Mouse (Mus musculus) heart, embryonic 14.5 days (tissue): ENCODE measurements at regions not wholly inside any gene's neighbourhood (a gene's known extent, or its start where the extent isn't known, plus 50 kb on each side); places are given as distances from the start of the nearest gene placed in this dataset.
A peak's percentile ranks its signal among the peaks of the same experiment; 100 is the strongest.

ENCODE experiments used
- ATAC-seq: fragments of 200-750 bp; cut with Nextera tagmentation; 2 replicates; pipeline ENCODE4 v1.8.0; 2017; ENCODE audit warnings: low read depth, moderate TSS enrichment; ENCODE audit not compliant: insufficient number of reproducible peaks, insufficient read depth, low FRiP score
- H3K27ac ChIP-seq, 2 experiments: fragments of 200-500 bp in 1 of 2; fragments of 300-500 bp in 1 of 2; sonication (generic) in 1 of 2; replicated peaks in 1 of 2; 2 replicates each; pipeline ENCODE4 v1.5.1; 2012 to 2014; ENCODE audit warnings: low read depth in 2 of 2, low read length in 2 of 2, control low read depth in 1 of 2, mild to moderate bottlenecking in 1 of 2, mixed read lengths in 1 of 2; ENCODE audit not compliant: control insufficient read depth in 1 of 2, insufficient read depth in 1 of 2
- H3K27me3 ChIP-seq: fragments of 300-500 bp; sonication (generic); 2 replicates; pipeline ENCODE4 v1.6.1; 2014; ENCODE audit warnings: mild to moderate bottlenecking, low read length, control low read depth; ENCODE audit not compliant: control insufficient read depth, insufficient read depth
- H3K36me3 ChIP-seq: fragments of 300-500 bp; sonication (generic); 2 replicates; pipeline ENCODE4 v1.6.1; 2014; ENCODE audit warnings: mild to moderate bottlenecking, control low read depth, low read length, mixed read lengths; ENCODE audit not compliant: control insufficient read depth, insufficient read depth
- H3K4me1 ChIP-seq, 2 experiments: fragments of 200-500 bp in 1 of 2; fragments of 300-500 bp in 1 of 2; sonication (generic) in 1 of 2; 2 replicates each; pipeline ENCODE4 v1.6.1; 2012 to 2014; ENCODE audit warnings: low read length in 2 of 2, control low read depth in 1 of 2, mixed read lengths in 1 of 2; ENCODE audit not compliant: control insufficient read depth in 2 of 2, insufficient read depth in 2 of 2
- H3K4me2 ChIP-seq: fragments of 300-500 bp; sonication (generic); 2 replicates; pipeline ENCODE4 v1.6.1; 2014; ENCODE audit warnings: mild to moderate bottlenecking, low read length
- H3K4me3 ChIP-seq, 2 experiments: fragments of 200-500 bp in 1 of 2; fragments of 300-500 bp in 1 of 2; sonication (generic) in 1 of 2; 2 replicates each; pipeline ENCODE4 v1.5.1; 2012 to 2014; ENCODE audit warnings: low read length in 2 of 2, mild to moderate bottlenecking in 2 of 2, control low read depth in 1 of 2, low read depth in 1 of 2, moderate library complexity in 1 of 2; ENCODE audit not compliant: control insufficient read depth in 1 of 2, insufficient read depth in 1 of 2
- H3K9ac ChIP-seq: fragments of 300-500 bp; sonication (generic); 2 replicates; pipeline ENCODE4 v1.6.1; 2014; ENCODE audit warnings: mild to moderate bottlenecking, low read length
- H3K9me3 ChIP-seq: fragments of 300-500 bp; sonication (generic); 2 replicates; pipeline ENCODE4 v1.6.1; 2016; ENCODE audit warnings: low read length, control low read depth; ENCODE audit not compliant: control insufficient read depth
- WGBS: fragments of 180-500 bp; shearing (Covaris S2); extraction: QIAGEN DNeasy Blood & Tissue Kit; methylation state at CpG from one replicate; pipeline ENCODE4 v1.1.7; 2014; 5-methylcytosine and 5-hydroxymethylcytosine counted together

GRCm38 (mm10) chr11:64278259-64279003, 156.7 kb upstream of the Hs3st3a1 start:
- H3K4me1 ChIP-seq: 0 out of 4 replicates have a peak, but pooled peaks cover 0 to 4% of the 10 kb centered on the region in 2 experiments
- H3K36me3 ChIP-seq: no peaks in the 10 kb centered on the region
- no peaks in the 10 kb centered on the region for H3K9me3 ChIP-seq
- no peak overlapping the region for H3K4me2 ChIP-seq
- no peak overlapping the region for H3K4me3 ChIP-seq
- no peak for ATAC-seq
- H3K9ac ChIP-seq: no peak overlapping the region
- no peaks in the 10 kb centered on the region for H3K27me3 ChIP-seq
- WGBS: 24% methylated on average over 12 of the region's 12 CpGs
- no peak overlapping the region for H3K27ac ChIP-seq

DNA sequence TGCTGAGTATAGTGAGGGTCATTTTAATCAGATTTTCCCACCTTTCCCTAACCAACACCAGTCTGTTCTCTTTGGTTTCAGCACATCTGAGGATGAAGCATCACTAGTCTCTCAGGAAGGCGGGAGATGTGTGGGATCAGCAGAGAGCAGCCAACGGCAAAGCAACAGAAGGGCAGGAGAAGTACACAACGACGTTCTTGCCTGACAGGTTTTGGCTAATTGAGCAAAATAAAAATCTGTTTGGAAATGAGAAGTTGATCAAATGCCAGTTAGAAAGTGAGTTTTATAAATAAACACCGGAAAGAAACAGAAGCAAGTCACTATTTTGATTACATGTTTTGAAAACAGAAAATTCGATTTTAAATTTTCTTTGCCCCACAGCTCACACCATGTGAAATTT, 161.4 kb upstream of the Hs3st3a1 start:
- Histone ChIP-seq H3K36me3 (no peaks in the 10 kb centered on the region), H3K4me3 (no peak overlapping the region), H3K4me2 (no peak overlapping the region), H3K27me3 (no peaks in the 10 kb centered on the region), H3K4me1 (0 out of 4 replicates have a peak, but pooled peaks cover 0 to 3% of the 10 kb centered on the region in 2 experiments), H3K9me3 (no peaks in the 10 kb centered on the region), H3K9ac (no peak overlapping the region), H3K27ac (no peak overlapping the region)
- no peak for ATAC-seq
- WGBS: 84% methylated on average over 6 of the region's 6 CpGs

DNA sequence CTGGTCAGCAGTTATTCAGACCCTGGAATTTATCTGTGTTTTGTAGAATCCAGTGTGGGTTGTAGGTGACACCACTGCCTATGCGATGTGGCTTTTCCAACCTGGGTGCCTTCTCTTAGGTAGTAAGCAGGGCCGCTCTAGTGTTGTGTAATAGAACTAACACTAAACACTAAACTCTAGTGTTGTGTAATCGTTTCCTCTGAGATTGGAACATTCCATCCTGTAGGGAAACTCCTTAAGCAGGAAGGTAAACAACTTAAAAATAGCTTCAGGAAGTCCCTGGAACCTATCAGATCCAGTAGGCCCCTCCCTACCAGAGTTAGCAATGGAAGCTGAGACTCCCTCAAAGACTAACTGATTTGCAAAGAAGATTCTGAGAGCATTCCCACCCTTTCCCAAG, 161.9 kb upstream of the Hs3st3a1 start:
- H3K27me3 ChIP-seq: no peaks in the 10 kb centered on the region
- H3K27ac ChIP-seq: no peak overlapping the region
- H3K9ac ChIP-seq: no peak overlapping the region
- no peaks in the 10 kb centered on the region for H3K36me3 ChIP-seq
- no peaks in the 10 kb centered on the region for H3K4me1 ChIP-seq
- no peaks in the 10 kb centered on the region for H3K9me3 ChIP-seq
- H3K4me2 ChIP-seq: no peak overlapping the region
- WGBS: 48% methylated on average over 3 of the region's 3 CpGs
- ATAC-seq: peak; percentile 43; the same call in 1 of the 2 replicates
- H3K4me3 ChIP-seq: no peak overlapping the region

GRCm38 (mm10) chr11:64268121-64268520, 167.0 kb upstream of the Hs3st3a1 start:
- H3K4me1 ChIP-seq: no peaks in the 10 kb centered on the region; a peak in 1 of 4 replicates
- ATAC-seq: no peak

GRCm38 (mm10) chr11:64267547-64267946, 167.6 kb upstream of the Hs3st3a1 start:
- ATAC-seq: no peak
- Histone ChIP-seq H3K36me3 (no peaks in the 10 kb centered on the region), H3K27ac (no peak overlapping the region), H3K9me3 (no peaks in the 10 kb centered on the region), H3K4me1 (no peaks in the 10 kb centered on the region; a peak in 1 of 4 replicates), H3K9ac (no peak overlapping the region), H3K4me3 (no peak overlapping the region), H3K4me2 (no peak overlapping the region), H3K27me3 (no peaks in the 10 kb centered on the region; the same call in 1 of the 2 replicates)
- 39% methylated on average over 5 of the region's 5 CpGs for WGBS

More at GRCm38 (mm10) chr11:64268121-64268520, 167.0 kb upstream of the Hs3st3a1 start:
- Histone ChIP-seq H3K27me3 (no peaks in the 10 kb centered on the region; the same call in 1 of the 2 replicates), H3K4me3 (no peak overlapping the region), H3K9ac (no peak overlapping the region), H3K36me3 (no peaks in the 10 kb centered on the region), H3K4me2 (no peak overlapping the region), H3K27ac (no peak overlapping the region), H3K9me3 (no peaks in the 10 kb centered on the region)
- 57% methylated on average over 4 of the region's 4 CpGs for WGBS

DNA sequence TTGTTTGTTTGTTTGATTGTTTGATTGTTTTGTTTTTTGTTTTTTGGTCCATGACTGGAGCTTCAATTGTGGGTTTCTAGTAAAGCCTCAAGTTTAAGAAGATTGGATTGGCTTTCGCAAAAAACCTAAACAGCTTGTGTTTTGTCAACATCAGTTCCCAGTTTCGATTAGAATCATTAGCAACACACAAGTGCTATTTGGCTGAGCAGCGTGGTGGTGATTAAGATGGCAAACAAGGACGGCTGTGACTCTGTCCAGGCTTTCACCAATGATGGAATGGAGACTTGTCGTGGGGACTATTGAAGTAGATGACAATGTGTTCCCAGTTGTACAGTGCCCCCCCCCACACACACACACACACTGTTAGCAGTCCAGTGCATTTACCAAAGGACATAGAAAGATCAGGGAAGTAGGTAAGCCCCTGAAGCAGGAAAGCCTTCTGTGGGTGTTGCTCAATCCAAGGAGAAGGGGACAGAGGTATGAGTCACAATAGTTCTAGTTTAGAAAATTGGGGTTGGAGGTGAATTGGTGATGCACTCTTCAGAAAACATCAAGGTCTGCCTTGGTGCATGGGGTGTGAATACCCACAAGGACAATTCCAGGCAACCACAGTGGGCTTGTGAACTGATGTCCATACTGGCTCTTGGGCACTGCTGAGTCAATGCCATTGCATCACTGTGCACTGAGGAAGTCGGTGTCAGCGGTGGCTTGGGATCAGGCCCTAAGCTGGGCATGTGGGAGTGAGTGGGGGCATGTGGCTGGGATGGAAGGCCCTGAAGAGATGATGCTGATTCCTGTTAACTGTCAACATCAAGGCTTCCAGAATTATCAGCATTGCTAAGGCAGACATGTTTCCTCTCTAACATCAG, 174.5 kb upstream of the Cox10 start:
- ATAC-seq: no peak

GRCm38 (mm10) chr11:64236873-64237272, 157.6 kb upstream of the Cox10 start:
- H3K4me3 ChIP-seq: no peak overlapping the region
- H3K27me3 ChIP-seq: no peaks in the 10 kb centered on the region
- no peaks in the 10 kb centered on the region for H3K4me1 ChIP-seq
- no peak overlapping the region for H3K27ac ChIP-seq
- ATAC-seq: no peak
- 76% methylated on average over 4 of the region's 4 CpGs for WGBS
- H3K9me3 ChIP-seq: no peaks in the 10 kb centered on the region
- H3K4me2 ChIP-seq: no peak overlapping the region
- H3K36me3 ChIP-seq: no peaks in the 10 kb centered on the region
- H3K9ac ChIP-seq: no peak overlapping the region

More for the DNA sequence above, 174.5 kb upstream of the Cox10 start:
- 77% methylated on average over 7 of the region's 7 CpGs for WGBS
- no peaks in the 10 kb centered on the region for H3K9me3 ChIP-seq
- H3K4me2 ChIP-seq: no peak overlapping the region
- H3K27me3 ChIP-seq: no peaks in the 10 kb centered on the region
- no peaks in the 10 kb centered on the region for H3K36me3 ChIP-seq
- H3K4me1 ChIP-seq: peaks cover 7 to 25% of the 10 kb centered on the region in 2 experiments
- H3K27ac ChIP-seq: no peak overlapping the region
- no peak overlapping the region for H3K4me3 ChIP-seq
- no peak overlapping the region for H3K9ac ChIP-seq
